Mouse (Mus musculus): ENCODE data around the gene D17Wsu92e. TPM values are rescaled to one million over a fixed set of nuclear protein-coding genes. Genes with fewer than 3 reads are reported as not detected.

The D17Wsu92e gene
- total RNA-seq, 4 experiments from 2014 or later: 203 to 227 (median 213) TPM

DNA sequence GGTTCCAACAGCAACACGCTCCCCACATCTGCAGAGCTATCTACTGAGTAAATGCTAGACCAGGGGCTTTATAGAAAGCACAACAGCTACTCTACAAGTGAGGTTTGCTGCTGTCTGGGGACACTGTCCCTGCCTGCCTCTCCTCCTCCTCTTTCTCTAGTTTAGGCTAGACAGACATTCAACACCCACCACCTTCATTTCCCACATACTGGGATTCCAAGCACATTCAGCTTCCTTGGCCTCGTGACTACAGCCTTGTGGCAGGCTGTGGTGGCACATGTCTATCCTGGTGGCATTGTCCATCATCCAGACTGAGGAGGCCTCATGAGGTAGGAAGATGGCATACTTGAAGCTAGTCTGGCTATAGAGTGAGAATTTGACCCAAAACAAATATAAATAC is 29.5 kb downstream of the D17Wsu92e start:
- DNase-seq (ENCODE audit: low spot score in 2 of 2): no peak

DNA sequence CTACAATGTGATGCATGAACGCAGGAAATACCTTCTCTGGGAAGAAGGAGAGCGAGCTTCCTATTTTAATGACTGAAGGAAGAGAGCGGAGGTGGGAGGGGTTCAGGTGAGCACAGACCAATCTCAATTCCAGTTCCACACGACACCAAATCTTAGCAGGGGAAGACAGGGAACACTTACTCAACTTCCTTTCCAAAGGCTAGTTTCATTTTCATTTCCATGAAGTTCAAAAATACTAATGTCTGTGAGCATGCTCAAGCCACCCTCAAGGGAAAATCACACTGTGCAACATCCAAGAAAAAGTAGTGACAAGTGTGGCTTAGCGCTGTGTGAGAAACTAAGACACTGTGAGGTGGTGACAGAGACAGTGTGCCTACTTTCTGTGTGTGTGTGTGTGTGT is 30.4 kb downstream of the D17Wsu92e start:
- no peak for DNase-seq (ENCODE audit: low spot score in 2 of 2)

DNA sequence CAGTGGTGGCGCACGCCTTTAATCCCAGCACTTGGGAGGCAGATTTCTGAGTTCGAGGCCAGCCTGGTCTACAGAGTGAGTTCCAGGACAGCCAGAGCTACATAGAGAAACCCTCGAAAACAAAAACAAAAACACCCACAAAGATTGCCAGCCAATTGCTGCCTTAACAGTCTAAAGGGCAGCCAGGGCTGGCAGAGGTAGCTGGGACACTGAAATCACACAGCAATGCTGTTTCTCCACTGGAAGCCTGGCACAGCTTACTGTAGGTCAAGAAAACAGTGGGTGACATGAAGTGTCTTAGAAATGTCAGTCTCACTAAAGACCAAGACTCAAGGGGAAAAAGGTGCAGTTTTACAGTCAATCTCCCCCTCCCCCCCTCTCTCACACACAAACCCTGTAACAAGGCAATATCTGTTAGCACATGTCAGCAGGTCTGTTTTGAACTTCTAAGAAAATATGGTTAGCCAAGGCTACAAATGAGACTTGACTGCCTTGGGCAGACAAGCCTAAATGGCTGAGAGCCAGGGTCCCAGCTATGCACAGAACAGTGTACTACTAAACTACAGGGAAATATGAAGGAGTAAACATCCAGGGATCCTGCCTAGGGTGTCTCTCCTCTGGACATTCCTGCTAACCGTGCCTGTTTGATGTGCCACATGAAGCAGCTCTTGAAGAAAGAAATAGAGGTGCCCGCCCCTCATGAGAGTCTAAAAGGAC is 31.8 kb downstream of the D17Wsu92e start:
- DNase-seq (ENCODE audit: low spot score in 2 of 2): no peak

DNA sequence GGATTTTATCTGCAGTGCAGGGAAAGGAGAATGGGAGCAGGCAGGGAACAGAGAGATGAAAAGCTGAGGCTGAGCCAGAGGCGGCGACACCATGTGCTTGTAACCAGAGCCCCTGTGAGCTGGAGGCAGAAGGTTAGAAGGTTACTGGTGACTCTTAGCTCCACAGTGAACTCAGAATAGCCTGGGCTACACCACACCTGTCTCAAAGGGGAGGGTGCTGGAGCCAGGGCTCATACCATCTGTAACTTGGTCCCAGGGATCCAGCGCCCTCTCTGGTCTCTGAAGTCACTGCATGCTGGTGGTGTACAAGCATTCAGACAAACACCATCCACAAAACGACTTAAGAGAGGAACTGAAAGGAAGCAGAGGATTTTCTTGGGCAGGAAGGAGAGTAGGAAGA is 36.9 kb downstream of the D17Wsu92e start:
- DNase-seq (ENCODE audit: low spot score in 2 of 2): no peak

DNA sequence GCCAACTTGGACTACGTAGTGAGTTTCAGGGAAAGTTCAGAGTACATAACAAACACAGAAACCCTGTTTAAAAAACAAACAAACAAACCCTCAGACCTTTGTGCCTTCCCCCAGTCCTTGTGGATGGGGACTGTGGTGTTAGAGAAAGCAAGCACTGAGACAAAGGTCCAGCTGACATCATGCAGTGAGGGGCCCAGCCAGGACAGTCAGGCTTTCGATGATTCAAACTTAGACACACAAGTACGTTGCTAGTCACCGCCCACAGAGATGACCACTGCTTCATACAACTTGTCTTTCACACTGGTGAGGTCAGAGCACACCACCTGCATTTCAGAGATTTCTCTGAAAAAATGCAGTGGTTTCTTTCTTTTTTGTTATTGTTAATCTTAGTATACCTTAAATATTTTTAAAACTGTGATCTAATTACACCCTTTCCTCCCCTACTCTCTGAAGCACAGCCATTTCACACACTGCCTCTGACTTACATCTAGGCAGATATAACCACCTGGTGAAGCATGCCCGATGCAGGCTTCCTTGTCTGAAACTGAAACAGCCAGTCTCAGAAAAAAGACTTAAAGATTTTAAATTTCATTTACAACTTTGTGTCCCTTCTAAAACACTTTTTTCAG is 39.3 kb downstream of the D17Wsu92e start:
- DNase-seq (ENCODE audit: low spot score in 2 of 2): no peak

DNA sequence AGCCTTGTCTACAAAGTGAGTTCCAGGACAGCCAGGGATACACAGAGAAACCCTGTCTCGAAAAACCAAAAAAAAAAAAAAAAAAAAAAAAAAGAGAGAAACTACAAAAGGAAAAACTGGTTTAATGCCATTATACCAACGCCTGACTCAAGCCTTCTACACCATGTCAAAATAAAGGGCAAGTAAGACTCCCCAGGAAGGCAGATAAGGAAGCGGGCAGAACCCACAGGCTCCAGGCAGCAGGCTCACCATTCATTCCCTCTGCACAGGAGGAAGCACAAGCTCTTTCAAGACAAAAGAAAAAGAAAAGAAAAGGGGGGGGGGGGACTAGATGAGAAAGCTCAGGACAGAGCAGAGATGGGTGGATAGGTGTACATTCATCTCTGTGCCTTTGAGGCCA is 40.7 kb downstream of the D17Wsu92e start:
- DNase-seq (ENCODE audit: low spot score in 2 of 2): no peak

DNA sequence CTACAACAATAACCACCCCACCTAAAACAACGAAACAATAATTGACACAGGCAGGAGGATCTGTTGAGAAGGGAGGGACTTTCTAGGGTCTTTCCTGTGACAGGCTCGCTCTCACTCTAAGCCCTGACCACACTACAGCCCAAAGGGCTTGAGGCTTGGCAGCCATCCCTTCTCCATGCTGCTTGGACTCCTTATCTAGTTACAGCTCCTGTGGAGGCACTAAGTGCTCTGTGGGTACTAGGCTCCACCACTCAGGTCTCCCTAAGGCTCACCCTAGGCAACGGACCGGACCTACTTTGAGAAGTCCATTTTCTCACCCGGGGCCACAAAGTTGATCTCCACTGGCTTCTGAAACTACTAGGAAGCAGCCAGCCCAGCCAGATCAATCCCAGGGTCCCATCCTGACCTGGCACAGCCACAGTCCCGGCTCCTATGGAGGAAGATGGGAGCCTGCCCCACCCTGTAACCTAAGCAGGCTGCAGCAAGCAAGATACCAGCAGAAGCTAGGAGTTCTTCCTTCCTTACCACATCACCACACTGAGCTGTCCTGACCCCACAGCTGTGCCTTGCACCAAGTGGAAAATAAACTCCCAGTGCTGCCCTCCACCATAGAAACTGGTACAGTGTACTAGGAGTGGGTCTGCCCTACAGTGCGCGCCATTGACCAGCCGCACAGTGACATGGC is 41.6 kb downstream of the D17Wsu92e start:
- no peak for DNase-seq (ENCODE audit: low spot score in 2 of 2)

DNA sequence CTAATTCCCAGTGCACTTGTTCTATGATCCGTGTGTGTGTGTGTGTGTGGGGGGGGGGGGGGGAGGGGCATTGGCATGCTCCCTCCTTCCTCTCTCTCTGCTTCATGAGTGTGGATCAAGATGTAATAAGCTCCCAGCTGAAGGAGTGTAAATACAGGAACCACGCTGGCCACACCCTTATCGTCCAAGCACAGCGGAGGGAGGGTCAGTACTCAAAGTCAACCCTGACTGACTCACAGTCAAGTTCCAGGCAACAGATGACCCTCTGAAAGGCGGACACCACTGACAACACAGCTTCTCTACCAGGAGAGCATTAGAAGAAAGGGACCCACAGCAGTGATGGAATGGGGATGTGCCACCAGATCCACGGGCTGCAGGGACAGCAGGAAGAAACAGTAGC is 42.6 kb downstream of the D17Wsu92e start:
- DNase-seq (ENCODE audit: low spot score in 2 of 2): no peak

DNA sequence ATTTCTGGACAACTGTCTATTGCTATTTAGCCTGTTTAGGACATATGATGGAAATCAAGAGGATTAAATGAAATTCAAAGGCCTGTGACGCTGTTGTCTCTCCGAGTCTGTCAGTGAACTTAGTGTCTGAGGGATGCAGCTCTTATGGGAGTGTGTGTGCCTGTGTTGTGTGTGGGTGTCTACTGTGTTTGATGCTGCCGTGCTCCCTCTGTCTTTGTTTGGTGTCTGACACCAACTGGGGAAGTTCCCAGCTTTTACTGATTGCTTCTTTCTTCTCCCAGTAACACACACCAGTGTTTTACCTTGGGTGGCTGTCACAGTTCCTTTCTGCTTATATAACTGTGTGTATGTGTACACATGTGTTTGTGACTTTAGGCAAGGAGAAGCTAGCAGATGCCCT is 46.2 kb downstream of the D17Wsu92e start:
- no peak for DNase-seq (ENCODE audit: low spot score in 2 of 2)

DNA sequence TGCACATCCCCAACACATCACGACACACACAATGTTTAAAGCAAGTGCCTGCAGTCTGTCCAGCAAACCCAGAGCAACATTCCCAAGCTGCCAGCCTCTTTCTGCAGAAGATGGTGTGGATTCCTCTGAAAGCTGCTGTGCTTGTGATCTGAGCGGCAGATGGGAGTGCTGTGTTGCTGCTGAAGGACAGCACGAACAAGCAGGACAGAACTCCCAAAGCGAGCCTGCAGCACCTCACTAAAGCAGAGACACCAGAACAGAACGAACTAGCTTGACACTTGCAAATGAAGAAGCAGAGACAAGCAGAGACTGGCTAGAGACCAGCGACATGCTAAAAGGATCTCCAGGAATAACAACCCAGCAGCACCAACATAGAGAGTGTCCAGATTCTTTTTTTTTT is 48.8 kb downstream of the D17Wsu92e start:
- no peak for DNase-seq (ENCODE audit: low spot score in 2 of 2)

DNA sequence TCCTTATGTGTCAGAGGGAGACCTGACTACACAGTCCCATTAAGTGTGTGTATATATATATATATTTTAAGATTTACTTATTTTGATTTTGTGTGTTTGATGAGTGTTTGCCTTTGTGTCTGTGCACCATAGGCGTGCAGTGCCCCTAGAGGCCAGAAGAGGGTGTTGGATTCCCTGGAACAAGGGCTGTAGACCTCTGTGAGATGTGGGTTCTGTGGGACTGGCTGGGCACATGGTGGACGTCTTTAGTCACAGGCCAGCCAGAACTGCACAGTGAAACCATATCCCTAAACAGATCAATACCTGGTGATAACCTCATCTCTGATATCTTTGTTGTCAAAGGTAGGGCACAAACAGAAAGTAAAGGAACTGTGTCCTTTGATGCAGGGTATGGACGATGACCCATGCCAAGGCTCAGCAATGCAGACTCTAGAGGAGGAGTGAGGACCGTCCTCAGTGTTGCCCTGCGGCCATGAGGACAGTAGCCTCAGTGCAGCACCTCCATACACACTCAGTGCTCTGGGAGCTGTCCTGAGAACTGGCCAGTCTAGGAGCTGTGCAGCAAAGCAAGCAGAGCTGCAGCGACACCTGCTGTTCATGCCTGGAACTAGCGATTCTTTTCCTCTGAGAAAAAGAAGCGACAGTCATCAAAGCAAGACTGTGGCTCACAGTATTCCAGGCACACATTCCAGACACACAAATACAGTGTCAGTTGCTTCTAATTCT is 51.5 kb downstream of the D17Wsu92e start:
- DNase-seq (ENCODE audit: low spot score in 2 of 2): peak in 1 of 2 experiments; percentile 76

DNA sequence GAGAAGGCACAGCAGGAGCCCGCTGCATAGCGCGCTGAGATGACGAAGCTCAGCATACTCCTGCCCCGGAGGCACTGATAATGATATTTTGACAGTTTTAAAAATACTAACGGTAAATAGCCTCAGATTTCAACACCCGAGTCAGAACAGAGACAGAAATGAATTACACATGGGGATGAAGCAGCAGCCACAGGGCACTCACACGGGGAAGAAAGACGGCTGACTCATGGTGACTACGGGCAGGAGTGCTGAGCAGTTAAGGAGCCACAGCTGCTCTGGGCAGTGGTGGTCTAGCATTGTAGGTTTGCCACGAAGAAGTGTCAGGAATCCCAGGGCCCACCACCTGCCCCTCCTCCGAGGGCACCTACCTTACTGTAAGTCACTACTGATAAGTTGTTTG is 52.9 kb downstream of the D17Wsu92e start:
- DNase-seq (ENCODE audit: low spot score in 2 of 2): no peak

DNA sequence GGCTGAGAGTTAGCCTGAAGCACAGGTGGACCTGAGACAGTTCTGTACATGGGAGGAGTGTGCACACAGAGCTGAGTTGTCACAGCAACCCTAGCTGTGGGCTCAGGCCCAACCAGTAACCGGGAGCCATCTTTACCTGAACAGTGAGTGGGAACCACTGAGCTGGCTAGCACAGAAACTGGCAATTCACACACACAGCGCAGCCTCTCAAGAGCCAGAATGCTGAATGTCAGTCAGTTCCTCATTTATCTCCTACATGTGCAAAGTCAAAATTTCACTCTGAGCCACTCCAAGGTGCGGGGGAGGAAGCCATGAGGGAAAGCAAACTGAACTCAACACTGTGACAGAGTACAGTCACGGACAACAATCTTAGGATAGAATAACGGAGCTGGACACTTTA is 53.3 kb downstream of the D17Wsu92e start:
- no peak for DNase-seq (ENCODE audit: low spot score in 2 of 2)

DNA sequence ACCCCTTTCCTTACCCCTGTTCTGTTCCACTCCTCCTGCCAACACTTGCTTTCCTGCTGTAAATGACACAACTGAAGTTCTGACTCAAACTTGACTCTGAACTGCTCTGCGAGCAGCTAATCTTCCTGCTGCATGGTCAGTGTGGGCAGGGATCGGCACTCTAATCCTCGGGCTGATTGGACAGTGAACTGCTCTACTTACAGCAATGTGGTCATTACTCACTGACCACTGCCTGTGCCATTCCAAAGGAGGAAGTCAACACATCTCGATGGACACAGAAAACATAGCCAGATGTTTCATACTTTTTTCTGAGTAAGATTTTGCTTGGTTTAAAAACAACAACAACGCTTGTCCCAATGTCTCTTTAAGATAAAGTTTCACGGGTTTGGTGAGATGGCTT is 55.4 kb downstream of the D17Wsu92e start:
- DNase-seq (ENCODE audit: low spot score in 2 of 2): no peak

DNA sequence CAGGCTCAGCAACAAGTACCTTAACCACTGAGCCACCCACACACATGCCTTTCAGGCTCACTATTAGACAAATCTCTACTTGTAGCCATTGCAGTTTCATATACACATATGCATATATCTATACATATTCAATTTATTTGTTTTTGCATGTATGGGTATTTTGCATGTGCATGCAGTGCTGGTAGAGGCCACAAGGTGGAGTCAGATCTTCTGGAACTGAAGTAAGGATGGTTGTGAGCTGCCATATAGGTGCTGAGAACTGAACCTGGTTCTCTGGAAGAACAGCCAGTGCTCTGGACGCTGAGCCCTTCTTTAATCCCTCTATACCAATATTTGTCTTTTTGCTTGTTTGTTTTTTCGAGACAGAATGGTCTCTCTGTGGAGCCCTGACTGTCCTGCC is 56.0 kb downstream of the D17Wsu92e start:
- DNase-seq (ENCODE audit: low spot score in 2 of 2): no peak

DNA sequence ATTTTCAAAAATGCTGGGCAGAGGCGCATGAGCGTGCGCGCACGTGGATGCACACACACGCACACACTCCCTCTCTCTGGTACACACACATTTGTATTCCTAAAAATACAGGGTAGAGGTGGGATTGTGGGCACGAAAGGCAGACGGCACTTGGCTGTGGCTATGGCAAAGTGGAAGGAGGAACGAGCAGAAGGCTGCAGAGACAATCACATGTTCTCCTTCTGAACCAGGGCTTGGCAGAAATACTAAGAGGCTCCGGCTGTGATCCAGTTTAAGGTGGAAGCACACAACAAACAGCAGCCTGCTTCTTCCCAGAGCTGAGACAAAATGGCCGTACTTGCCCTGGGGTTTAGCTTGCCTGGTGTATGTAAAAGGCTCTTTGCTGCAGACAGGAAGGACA is 57.6 kb downstream of the D17Wsu92e start:
- peak in 1 of 2 experiments; percentile 75 for DNase-seq (ENCODE audit: low spot score in 2 of 2)

DNA sequence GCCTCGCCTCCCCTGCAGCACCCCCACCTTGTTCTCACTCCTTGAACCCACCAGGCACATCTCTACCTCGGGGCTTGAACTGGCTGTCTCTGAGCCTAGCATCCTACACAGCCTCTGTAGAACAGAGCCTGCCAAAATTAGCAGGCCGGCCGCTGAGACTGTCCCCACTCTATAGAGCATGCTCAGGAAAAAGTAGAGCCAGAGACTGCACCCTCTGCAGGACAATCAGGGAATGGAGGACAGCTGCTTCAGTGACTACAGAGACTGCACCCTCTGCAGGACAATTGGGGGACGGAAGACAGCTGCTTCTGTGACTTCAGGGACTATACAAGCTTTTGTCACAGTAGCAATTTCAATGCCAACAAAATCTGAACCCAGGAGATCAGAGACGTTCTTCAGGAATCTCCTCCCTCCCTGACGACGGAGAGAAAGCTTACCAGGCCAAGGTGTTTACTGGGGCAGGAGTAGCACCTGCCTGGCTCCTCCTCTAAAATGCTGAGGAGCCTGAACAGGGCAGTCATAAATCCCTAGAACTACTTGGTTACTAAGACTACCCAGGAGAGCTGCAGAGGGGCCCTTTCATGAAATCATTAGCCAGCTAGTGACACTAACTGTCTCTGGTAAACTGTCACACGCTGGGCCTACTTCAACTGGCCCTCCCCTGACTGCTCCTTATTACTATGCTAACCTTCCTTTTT is 58.7 kb downstream of the D17Wsu92e start:
- peak; percentile 67 to 88 for DNase-seq (ENCODE audit: low spot score in 2 of 2)

DNA sequence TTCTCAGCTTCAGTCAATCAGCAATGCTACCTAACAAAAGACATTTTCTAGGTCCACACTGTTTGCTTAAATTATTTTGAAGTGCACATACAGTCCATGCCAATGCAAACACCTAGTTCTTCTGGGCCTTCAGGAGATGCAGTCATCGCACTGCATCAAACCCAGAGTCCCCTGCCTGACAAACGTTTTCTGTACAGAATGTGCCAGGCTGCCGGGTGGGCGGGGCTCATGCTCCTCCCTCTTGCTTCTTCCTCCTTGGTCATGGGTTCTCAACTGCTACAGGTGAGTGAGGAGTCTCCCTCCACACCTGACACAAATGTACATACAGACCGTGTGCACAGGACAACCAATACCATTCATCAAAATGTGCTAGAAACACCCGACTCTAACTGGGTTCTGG is 60.3 kb downstream of the D17Wsu92e start:
- DNase-seq (ENCODE audit: low spot score in 2 of 2): no peak

DNA sequence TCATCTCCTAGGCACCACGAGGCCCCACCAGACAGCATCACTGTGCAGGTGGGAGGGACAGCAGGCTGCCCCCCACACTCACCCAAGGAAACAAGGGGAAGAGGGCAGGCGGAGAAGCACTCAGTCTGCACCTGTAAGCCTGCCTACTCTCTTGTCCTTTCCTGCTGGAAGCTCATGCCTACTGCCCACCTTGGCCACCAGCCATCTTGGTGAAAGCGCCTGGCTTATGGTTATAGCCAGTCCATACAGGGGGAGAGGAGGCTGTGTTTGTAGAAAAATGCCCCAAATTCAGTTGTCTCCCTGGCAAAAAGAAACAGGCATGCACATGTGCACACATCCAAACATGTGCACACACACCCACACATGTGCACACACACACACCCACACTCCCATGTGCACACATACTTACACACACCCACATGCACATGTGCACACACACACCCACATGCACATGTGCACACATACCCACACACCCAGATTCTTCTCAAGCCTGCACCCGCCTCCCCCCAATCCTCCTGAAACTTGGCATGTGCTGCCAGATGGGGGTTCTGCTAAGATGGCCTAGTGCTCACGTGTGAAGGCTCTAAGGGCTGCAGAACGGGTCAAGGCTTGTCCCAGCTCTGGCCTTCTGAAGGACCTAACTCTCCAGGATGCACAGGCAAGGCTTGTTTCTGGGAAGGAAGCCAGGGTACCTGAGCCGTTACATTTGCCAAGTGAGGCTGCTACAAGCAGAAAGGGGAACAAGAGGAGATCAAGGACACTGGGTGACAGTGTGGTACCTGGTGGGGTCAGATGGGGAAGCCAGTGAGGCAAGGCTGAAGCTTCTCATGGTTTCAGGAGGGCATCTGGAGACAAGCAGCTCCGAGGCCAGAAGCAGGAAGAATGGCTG is 68.9 kb downstream of the D17Wsu92e start:
- DNase-seq (ENCODE audit: low spot score in 2 of 2): peak in 1 of 2 experiments; percentile 69

DNA sequence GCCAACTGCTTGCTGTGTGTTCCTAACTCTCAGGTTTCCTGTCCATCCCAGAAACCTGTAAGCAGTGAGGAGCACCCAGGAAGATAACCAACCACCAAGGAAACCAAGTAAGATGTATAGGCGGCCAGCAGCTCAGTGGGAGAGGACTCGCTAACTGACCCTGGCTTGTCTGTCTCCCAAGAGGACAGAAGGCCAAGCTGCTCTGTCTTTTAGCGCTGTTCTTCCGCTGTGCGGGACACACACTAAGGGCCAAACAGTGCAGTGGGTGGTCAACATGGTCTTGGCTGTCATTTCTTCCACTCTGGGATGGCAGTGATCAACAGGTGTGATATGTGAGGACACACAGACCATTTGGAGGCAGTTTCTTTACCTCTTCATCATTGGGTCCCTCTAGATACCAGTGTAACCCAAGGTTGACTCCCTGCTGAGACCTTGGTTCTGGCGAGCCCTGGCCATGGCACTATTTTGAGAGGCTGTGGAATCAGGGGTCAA is 70.0 kb downstream of the D17Wsu92e start:
- no peak for DNase-seq (ENCODE audit: low spot score in 2 of 2)
